Mouse (Mus musculus): Measurements from ENCODE around the gene Trim17.

Trim17 gene

DNA sequence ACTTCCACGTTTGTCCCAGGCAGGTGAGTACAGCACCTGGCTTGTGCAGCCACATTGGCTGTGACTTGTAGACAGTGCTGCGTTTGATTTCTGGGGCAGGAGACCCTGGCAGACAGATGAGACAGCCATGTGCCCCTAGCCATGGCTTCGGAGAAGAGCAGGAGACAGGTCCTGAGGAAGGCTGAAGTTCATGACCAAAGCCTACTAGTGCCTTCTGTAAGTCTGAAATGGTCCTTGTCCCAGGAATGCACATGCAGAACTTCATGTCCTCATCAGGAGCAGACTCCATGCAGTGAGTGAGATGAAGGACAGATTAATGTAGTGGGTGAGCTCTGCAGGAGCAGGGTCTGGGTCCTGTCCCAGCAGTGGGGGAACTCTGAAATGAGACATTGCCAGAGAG lies 37.4 kb downstream of the Trim17 start:
- DNase-seq (ENCODE audit: low spot score) = no peak

DNA sequence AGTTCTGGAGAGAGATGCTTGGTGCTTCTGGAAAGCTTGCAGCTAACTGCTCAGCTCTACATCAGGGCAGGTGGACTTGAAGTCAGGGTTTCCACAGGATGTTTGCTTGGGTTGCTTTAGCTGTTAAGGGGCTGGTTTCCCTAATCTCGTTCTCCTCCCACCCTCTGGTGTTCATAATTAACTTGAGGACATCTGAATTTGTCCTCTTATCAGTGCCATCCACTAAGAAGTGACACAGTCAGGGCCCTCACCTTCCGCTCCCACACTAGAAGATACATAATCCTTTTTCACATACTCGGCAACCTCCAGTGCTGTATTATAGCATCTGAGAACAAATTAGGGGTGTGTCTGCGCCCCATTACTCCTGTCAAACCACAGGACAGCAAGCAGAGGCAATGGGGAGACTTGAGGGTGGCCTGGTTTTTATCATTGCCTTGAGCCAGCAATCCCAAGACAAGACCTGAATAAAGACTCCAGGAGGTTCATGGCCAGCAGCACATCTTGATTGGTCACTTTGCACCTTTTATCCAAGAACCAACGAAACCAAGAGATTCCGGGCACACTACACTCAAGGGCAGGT lies 38.7 kb downstream of the Trim17 start:
- DNase-seq (ENCODE audit: low spot score) = no peak

DNA sequence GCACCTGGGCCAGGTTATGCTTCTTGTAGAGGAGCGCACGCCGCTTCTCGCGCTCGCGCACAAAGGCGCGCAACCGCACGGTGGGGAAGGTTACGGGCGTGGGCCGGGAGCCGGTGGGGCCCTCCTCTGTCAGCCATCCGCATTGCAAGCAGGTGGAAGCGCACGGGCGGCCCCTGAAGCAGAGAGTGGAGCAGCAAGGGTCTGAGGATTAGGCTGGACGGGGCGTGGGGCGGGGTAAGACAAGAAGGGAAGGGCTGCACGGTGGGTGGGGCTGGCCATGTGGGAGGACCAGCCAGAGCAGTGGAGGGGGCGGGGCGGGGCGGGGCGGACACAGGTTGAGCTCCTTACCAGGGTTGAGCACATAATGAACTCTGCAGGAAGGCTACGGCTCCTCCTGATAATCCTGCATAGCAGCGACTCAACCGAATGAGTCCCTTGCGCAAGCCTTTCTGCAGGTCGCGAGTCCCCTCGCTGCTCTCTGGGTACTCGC lies 39.9 kb downstream of the Trim17 start:
- DNase-seq (ENCODE audit: low spot score) = peak; percentile 30

DNA sequence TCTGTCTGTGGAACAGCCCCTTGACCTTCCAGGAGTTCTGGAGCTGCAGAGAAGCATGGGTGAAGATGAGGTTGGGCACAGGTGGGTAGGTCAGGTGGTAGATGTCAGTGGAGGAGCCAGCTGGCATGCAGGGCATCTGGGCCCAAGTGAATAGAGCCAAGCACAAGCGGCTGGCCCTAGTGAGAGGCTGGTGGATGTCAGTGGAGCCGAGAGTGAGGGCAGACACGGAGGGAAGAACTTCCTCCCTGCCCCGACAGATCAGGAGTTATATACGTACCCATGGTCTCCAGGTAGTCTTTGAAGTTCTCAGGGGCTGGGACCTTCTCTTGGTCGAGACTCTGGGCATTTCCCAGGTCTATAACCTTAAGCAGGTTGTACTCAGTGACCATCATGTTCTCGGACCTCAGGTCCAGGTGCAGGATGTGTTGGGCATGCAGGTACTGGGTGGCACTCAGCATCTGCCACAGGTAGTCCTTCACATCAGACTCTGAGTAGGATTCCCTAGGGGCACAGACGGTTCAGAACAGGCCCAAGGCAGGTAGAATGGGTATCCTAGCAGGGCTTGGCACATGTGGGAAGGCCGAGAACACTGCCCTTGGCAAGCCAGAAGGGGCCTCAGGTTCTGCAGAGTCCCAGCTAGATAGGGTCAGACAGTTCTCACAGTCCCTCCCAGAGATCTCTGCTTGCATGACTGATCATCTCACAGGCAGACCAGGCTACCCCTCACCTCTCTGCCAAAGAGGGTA lies 40.7 kb downstream of the Trim17 start:
- DNase-seq (ENCODE audit: low spot score) = no peak

DNA sequence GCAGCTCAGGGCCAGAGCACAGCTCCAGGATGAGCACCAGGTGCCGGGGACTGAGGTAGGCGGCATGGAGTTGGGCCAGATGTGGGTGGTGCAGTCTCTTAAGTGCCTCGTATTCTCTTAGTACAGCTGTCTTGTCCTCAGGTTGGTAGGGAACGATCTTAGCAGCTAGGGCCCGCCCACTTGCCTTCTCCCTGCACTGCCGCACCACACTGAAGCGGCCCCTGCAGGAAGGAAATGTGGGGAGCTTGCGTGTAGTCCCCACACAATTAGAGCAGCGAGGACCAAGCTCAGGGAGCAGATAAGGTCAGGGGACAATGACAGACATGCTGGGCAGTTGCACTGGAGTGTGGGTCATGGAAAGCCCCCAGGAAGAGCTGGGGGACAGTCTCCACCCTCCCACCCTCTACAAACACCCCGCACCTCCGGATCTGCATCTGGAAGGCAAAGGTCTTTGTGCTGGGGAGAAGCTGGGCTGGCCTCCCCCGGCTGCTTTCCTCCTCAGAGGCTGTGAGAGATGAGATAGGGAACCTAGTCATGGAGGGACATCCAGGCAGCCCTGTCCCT lies 41.4 kb downstream of the Trim17 start:
- no peak for DNase-seq (ENCODE audit: low spot score)

DNA sequence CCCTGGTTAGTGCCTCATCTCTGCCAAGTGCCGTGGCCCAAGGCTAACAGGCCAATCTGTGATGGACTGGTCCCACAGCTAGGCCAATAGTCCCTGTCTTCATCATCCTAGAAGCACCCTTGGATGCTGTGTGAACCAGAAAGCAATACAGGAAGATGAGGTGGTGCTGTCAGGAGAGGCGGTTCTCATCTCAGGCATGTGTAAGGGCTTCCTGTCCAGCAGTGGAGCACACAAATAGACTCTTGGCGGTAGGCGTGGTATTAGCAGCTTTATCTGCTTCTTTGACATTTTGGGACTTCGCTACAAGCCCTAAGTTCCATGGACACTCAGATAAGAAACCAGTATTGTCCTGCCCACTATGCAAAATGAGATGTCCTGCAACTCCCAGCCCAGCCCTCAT lies 43.1 kb downstream of the Trim17 start:
- no peak for DNase-seq (ENCODE audit: low spot score)

DNA sequence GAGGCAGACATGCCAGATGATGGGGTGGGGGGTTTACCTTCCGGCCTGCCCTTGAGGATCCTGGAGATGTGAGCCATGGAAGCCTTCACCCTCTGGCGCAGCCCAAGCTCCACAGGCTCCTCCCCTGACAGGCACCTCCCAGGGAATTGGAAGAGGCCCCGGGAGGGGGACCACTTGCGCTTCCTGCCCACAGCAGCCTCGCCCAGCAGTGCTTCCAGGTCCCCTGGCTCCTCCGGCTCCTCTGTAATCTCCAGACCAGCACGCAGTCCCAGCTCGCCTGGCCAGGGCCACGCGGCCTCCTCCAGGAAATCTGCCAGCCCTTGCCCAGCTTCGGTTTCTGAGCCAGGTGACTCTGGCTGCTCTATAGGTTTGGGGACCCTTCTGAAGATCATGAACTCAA lies 44.7 kb downstream of the Trim17 start:
- DNase-seq (ENCODE audit: low spot score) = no peak

DNA sequence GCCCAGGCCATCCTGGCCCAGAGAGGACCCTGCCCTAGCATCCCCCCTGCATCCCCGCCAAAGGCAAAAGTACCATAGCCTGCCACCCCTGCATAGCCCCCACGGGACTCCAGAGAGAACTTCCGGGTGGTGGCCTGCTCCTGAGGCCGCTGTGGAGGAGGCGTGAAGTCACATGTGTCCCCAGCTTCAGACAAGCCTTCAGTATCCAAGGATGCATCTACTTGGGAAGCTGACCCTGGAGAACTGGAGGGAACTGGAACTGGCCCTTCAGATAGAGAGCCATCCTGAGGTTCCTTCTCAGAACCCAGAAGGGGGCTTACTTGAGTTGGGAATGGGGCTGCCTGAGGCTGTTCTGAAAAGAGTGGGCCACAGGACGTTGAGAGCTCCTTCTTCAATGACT lies 45.3 kb downstream of the Trim17 start:
- DNase-seq (ENCODE audit: low spot score) = no peak

DNA sequence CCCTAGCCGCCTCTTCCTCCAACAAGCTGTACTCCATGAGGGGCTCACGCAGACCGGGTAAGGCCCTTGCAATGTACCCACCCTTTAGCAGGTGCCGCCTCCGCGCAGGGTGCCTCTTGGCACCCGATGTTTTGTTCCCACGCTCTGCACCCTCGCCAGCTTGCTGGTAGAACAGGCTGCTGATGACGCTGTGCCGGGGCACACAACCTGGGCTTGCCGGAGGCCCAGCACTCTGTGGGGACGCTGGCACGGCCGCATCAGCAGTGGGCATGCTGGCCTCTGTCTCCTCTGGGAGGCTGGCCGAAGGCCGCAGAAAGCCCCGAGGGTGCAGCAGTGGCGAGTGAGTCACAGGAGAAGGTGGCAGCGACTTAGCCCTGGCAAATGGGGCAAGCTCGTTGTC lies 46.1 kb downstream of the Trim17 start:
- DNase-seq (ENCODE audit: low spot score) = no peak

DNA sequence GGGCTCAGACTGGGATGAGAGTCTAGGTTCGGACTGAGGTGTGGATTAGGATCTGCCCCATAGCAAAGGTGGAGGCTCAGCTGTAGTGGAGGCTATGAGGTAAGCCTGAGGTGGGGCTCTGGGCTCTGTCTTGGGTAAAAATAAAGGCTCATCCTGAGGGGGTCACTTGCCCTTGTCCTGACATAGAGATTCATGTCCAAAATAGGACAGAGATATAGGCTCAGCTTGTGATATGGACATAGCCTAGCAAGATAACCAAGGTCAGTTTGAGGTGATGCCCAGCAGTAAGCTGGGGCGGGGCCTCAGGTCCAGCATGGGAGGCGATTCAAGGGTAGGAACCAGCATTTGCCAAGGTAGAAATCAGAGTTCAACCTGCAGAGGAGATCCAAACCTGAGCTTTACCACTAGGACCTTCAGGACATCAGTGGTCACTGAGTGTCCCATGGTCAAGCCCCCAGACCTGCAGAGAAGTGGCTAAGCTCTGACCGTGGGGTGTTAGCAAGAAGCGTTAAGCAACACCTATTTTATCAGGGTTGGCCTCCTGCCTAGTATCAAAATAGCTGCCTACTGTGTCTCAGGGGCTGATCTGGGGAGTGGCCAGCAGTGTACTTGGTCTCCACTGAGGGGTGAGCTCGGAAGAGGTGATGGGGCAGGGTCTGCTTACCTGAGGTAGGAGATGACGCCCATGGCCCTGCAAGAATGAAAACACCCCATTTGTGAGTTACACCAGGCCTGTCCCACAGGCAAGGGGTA lies 48.0 kb downstream of the Trim17 start:
- DNase-seq (ENCODE audit: low spot score) = no peak

DNA sequence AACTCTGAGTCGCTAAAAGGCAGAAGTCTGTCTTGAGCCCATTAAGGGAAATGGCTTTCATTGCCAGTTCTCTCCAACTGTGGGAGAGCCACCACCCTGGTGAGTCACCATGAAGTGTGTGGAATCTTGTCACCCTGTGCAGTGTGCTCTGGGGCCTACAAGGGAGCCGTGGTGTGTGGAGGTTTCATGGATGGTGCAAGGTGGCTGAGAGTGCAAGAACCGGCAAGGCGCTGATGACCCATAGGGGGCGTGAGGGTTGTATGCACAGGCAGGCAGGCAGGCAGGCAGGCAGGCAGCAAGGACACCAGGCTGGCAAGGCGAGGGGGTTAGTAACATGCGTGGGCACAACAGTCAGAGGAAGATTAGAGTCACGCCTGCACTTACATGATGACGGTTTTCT lies 60.6 kb downstream of the Trim17 start:
- DNase-seq (ENCODE audit: low spot score) = peak; percentile 59

Data from retina, embryonic 14.5 days (tissue).